Mouse (Mus musculus) kidney, postnatal 4 days (tissue): Measurements from ENCODE around the gene Evi2.

ENCODE experiments used
- DNase-seq, 2 experiments: peaks; one replicate each; pipeline ENCODE4 v3.0.0; 2021; ENCODE audit warnings: mixed read lengths in 2 of 2

Evi2 gene

GRCm38 (mm10) chr11:79523560-79524309 is 6.7 kb downstream of the Evi2 start, which contains the start of gene Evi2b:
TSS of gene Evi2b (minus strand) at chr11:79523762.
- no peak for DNase-seq

GRCm38 (mm10) chr11:79522944-79523343 is 7.4 kb downstream of the Evi2 start:
- no peak for DNase-seq

- DNase-seq, result no peak
Measured at GRCm38 (mm10) chr11:79521930-79522329, 8.5 kb downstream of the Evi2 start.

- DNase-seq, result no peak
Measured at GRCm38 (mm10) chr11:79520772-79521171, 9.6 kb downstream of the Evi2 start.

- no peak for DNase-seq
Measured at GRCm38 (mm10) chr11:79519878-79520291, 10.5 kb downstream of the Evi2 start.

- no peak for DNase-seq
Measured at GRCm38 (mm10) chr11:79519299-79519698, 11.1 kb downstream of the Evi2 start.

- no peak for DNase-seq
Measured at GRCm38 (mm10) chr11:79515798-79516197, 14.6 kb downstream of the Evi2 start.

GRCm38 (mm10) chr11:79515331-79515730 is 15.1 kb downstream of the Evi2 start:
- DNase-seq, result no peak

- no peak for DNase-seq
Measured at GRCm38 (mm10) chr11:79511970-79512369, 18.4 kb downstream of the Evi2 start.

- no peak for DNase-seq
Measured at GRCm38 (mm10) chr11:79504506-79504905, 25.9 kb downstream of the Evi2 start.

- DNase-seq, result no peak
Measured at GRCm38 (mm10) chr11:79503845-79504244, 26.5 kb downstream of the Evi2 start, which contains the start of gene Omg. TSS of gene Omg (minus strand) at chr11:79504084.

GRCm38 (mm10) chr11:79502917-79503316 is 27.5 kb downstream of the Evi2 start:
- DNase-seq, result no peak

GRCm38 (mm10) chr11:79494976-79495800 is 35.2 kb downstream of the Evi2 start:
- DNase-seq, result no peak

- no peak for DNase-seq
Measured at GRCm38 (mm10) chr11:79484721-79485120, 45.7 kb downstream of the Evi2 start.

- no peak for DNase-seq
Measured at GRCm38 (mm10) chr11:79483876-79484528, 46.4 kb downstream of the Evi2 start.

GRCm38 (mm10) chr11:79483392-79483791 is 47.0 kb downstream of the Evi2 start:
- no peak for DNase-seq

- no peak for DNase-seq
Measured at GRCm38 (mm10) chr11:79468097-79468496, 62.3 kb downstream of the Evi2 start.
